Mouse (Mus musculus): ENCODE data around the gene Uck1.

Uck1 gene

GRCm38 (mm10) chr2:32219501-32219900, 40.5 kb downstream of the Uck1 start:
- no peak for DNase-seq (ENCODE audit: low spot score in 2 of 2)

GRCm38 (mm10) chr2:32218541-32219334, 41.2 kb downstream of the Uck1 start:
- no peak for DNase-seq (ENCODE audit: low spot score in 2 of 2)

GRCm38 (mm10) chr2:32218113-32218512, 41.8 kb downstream of the Uck1 start:
- DNase-seq (ENCODE audit: low spot score in 2 of 2) = no peak

DNA sequence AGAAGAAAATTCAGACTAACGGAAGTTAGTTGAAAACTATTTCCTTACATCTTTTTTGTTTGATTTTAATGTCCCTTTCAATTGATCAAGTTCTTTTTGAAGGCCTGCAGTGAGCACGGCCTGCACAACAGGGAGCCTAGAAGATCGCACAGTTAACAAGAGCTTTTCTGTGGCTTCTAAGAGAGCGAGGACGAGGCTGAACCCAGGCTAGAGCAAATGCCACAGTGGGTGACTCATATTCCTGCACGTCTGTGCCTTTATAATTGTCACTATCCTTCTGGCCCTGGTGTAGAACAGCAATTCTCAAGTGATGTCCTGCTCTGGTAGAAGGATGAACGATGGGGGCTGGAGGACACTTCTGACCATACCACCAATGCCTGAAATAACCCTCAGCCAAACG, 42.3 kb downstream of the Uck1 start:
- DNase-seq (ENCODE audit: low spot score in 2 of 2) = no peak

DNA sequence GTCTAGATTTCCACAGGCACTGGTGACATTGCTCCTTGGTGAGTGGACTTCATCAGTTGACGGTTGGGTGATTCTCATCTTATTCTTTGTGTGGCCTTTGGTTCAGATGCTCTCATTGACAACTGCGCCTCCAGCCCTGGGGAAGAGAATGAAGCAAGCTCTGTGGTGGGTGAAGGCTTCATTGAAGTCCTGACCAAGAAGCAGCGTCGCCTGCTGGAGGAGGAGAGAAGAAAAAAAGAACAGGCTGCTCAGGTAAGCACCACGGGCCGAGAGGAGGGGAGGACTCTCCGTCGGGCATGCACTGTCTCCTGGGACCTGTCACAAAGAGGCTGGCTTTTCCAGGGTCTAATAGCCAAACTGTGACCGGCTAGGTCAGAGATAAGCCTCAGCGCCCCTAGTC, 43.5 kb downstream of the Uck1 start:
- DNase-seq (ENCODE audit: low spot score in 2 of 2) = no peak

DNA sequence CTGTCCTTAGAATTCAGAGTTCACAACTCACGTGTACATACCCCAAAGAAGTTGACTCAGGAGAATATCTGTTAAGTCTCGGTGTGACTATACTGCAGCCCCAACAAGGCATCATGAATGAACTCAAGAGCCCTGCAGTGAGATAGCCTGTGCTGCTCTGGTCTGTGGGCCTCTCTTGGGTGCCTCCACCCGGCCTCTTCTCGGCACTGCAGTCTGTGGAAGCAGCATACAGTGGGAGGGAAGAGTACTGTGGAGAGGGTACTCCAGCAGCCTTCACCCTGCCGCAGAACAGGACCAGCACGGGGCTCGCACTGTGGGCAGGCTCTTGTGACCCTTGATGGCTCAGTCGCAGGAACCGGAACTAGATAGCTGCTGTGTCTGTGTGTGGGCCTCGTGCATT, 44.4 kb downstream of the Uck1 start:
- DNase-seq (ENCODE audit: low spot score in 2 of 2) = no peak

DNA sequence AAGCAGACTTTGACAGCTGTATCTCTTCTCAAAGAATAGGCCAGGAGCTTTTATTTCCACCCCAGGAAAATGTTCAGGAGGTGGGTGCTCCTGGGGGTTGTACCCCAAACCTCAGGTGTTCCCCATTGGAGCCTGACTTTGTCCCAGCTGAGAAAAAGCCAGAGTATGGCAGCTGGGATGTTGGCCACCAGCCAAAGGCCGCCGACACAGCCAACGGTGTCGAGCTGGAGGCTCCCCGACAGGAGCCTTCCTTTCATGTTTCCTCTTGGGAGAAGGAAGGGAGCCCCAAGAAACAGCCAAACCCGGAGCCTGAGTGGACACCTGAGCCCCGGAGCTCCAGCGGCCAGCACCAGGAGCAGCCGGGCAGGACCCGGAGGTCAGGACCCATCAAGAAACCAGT, 47.0 kb downstream of the Uck1 start:
- DNase-seq (ENCODE audit: low spot score in 2 of 2) = no peak

GRCm38 (mm10) chr2:32211689-32212088, 48.3 kb downstream of the Uck1 start:
- DNase-seq (ENCODE audit: low spot score in 2 of 2) = no peak

DNA sequence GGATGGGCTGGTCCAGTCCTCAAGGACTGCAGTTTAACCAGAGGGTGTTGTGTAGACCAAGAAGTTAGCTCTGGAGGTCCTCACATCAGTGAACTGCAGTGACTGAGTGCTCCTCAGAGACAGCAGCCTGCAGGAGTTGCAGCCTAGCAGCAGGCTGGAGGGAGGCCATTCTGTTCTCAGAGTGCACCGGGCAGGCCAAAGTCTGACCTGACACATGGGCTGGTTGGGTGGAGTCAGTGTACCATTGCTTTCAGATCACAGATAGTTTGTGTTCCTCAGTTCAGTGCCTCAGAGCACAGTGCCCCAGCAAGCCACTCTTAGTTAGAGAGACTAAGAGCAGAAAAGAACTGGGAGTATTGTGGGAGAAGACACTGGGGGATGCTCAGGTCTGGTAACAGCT, 52.3 kb downstream of the Uck1 start:
- DNase-seq (ENCODE audit: low spot score in 2 of 2) = no peak
